Mouse (Mus musculus) cortical plate, adult 2 months (tissue): ENCODE measurements at regions not wholly inside any gene's neighbourhood (a gene's known extent, or its start where the extent isn't known, plus 50 kb on each side); places are given as distances from the start of the nearest gene placed in this dataset.

ENCODE experiments used
- CTCF ChIP-seq: fragments of 200-500 bp; IDR thresholded peaks from 2 replicates; pipeline ENCODE4 v1.5.1; 2011; ENCODE audit warnings: mild to moderate bottlenecking, control low read depth, low read length; ENCODE audit not compliant: insufficient read depth; ENCODE audit errors: extremely low read depth
- POLR2A ChIP-seq: fragments of 200-500 bp; IDR thresholded peaks from 2 replicates; pipeline ENCODE4 v1.6.1; 2011; ENCODE audit warnings: mild to moderate bottlenecking, low read length, control low read depth; ENCODE audit not compliant: insufficient read depth; ENCODE audit errors: extremely low read depth

DNA sequence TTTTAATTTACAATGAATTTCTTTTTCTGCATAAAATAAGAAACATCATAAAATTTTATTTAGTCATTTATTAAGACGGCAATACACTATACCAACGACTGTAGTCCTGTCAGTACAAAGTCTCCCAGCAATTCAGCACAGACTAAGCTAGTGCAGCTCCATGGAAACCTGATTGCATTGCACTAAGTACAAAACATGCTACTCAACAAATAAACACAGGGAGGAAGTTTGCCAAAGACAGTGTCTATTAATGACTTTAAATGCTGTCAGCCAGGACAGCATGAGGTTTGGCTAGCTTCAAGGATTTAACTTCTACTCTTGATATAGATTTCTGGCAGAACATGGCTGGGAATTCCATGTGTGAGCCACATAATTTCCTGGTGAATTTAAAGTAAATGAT, 1515.7 kb upstream of the Cdh6 start:
- TF ChIP-seq POLR2A (no peak), CTCF (no peak)
